Mouse (Mus musculus): ENCODE measurements at regions not wholly inside any gene's neighbourhood (a gene's known extent, or its start where the extent isn't known, plus 50 kb on each side); places are given as distances from the start of the nearest gene placed in this dataset.
"Not testable (repeated sequence)": the region's sequence is repeated elsewhere in the genome, so short reads cannot be mapped to it uniquely, and the experiment has no call there.

DNA sequence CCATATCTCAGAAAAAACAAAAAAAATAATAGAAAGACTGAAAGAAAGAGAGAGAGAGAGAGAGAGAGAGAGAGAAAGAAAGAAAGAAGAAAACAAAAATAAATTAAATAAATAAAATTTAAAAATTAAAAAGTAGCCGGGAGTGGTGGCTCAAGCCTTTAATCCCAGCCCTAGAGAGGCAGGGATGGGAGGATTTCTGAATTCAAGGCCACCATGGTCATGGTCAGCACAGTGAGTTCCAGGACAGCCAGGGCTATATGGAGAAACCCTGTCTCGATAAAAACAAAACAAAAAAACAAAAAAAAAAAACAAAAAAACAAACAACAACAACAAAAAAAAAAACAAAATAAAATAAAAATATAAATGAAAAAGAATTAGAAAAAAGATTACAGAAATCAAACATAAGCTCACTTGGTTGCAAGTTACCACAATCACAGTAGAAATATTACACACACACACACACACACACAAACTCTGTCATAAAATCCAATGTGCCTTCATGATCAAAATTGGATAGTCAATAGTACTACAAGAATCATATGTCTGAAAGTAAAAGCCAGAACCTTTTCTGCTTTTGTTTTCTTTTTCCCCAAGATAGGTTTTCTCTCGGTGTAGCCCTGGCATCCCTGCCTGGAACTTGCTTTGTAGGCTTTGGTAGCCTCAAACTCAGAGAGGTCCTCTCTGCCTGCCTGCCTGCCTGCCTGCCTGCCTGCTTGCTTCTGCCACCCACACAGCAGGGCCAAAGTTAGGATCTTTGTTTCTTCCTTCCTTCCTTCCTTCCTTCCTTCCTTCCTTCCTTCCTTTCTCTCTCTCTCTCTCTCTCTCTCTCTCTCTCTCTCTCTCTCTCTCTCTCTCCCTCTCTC is 476.1 kb upstream of the Olfr161 start:
- DNase-seq: peak; percentile 32

DNA sequence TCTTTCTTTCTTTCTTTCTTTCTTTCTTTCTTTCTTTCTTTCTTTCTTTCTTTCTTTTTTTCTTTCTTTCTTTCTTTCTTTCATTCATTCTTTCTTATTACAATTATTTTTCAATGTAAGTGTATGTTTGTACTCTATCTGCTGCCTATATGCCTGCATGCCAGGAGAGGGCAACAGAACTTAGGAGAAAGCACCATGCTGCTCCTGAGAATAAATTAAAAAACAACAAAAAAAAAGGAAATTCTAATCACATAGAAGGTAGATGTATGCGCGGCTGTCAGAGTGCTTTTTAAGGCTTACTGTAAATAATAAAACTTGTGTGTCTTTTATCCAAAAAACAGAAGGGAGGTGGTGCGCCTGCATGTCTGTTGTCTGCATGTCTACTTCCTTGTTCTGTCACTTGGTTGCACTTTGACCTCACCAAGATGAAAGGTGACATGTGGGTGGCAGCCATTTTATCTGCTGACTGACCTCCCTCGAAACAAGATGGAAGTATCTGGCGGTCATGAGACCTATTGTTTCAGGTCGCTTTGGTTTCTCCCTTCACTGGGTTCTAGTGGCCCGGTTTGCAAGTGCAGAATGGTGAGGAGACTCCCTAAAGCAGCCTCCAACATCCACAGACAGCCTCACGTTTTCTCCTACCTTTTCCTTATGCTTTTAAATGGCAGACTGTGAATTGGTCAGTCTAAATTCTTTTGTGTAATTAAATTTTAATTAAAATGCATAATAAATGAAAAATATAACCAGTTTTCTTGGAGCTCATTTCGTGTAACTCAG is 475.3 kb upstream of the Olfr161 start:
- peak; percentile 37 for DNase-seq

DNA sequence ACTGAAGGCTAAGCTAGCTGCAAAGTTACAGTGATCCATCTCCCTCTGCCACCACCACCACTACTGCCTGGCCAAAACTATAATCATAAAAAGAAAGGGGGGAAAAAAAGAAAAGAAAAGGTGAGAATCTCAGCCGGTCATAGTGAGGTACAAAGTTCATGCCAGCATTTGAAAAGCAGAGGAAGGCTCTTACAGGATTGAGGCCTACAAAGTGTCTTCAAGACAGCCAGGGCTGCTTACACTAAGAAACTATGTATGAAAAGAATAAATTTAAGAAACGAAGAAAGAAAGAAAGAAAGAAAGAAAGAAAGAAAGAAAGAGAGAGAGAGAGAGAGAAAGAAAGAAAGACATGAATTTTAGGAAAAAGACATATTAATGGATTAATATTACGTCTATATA is 474.7 kb upstream of the Olfr161 start:
- peak; percentile 41 for DNase-seq

DNA sequence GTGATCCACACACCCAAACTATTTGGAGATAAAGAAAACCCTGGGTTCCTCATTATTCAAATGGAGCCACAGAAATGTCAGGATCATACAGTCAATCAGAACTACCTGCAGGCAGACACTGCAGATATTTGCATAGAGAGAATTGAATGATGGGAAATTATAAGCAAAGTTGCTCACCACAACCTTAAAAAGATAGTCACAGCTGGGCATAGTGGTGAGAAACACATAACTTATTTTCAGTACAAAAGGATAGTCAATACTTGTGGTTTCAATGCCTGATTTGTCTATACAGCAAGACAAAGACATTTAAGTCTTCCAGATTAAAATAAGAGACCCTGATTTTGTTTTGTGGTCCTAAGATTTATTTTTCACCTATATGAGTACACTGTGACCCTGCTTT is 469.6 kb upstream of the Olfr161 start:
- not testable (repeated sequence) for DNase-seq

DNA sequence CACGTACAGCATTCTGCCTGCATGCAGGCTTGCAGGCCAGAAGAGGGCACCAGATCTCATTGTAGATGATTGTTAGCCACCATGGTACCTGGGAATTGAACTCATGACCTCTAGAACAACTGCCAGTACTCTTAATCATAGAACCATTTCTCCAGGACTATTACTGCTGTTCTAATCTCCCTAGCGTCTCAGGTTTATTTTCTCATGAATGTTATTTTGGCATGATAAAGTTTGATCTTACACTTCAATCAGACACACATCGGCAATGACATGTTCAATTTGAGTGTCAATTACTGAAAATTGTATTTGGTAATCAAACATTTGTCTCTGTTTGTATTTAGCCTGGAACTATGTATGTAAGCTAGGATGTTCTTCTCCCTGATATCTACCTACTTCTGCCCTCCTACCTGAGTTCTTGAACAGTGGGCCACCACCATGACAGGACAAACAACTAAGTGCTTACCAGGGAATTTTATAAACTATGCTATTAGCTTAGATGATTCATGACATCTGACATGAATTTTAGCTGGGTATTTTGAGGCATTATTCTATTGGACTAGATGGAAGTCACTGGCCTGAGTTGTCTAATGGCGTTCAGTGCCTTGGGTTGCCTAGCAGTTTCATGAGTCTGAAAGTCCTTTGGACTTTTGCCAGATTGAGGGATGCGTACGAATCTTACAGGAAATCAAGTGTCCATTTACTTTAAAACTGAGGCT is 468.5 kb upstream of the Olfr161 start:
- not testable (repeated sequence) for DNase-seq

DNA sequence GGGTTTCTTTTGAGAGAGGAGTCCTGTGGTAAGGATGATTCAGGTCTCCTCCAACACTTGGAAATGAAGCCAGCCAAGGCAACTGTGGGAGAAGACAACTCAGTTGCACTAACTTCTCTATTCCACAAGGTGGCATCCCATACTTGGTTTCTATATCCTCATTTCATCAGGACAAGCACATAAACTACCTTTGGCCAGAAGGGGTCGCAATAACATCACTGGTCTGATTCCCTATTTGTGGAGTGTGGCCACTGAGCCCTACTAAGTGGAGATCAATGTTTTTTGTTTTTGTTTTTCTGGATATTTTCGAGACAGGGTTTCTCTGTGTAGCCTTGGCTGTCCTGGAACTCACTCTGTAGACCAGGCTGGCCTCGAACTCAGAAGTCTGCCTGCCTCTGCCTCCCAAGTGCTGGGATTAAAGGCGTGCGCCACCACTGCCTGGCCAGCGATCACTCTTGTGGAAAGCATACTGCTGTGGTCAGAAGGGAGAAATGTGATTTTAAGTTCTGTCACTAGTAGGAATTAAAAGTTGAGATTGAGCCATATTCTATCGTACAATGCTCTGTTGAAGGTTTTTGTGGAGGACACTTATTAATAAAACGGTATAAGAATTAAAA is 467.9 kb upstream of the Olfr161 start:
- peak; percentile 20 for DNase-seq

DNA sequence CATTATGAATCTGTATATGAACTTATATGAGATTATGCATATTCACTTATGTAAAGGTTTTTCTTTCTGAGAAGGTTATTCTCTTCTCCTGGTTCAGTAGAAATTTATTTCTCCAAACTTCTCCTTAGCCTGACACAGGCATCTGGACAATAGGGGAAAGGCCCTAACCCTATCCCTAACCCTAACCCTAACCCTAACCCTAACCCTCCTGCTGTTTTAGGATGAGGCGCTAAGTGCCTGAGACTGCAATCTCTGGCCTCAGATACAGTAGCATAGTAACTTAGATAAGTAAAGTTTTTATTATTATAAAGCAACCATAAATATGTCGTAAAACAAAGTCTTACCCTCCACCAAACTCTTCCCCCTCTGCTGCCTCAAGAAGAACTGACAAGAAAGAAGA is 463.5 kb upstream of the Olfr161 start:
- DNase-seq: peak; percentile 4

All from lung, postnatal 14 days (tissue).